Mouse (Mus musculus) MEL (cell line): ENCODE measurements around the gene Fyttd1.

Source experiments
- CTCF ChIP-seq, 3 experiments: IDR thresholded peaks in 2 of 3; conservative IDR thresholded peaks in 1 of 3; 2 replicates each; pipeline ENCODE4 v1.5.1; 2011 to 2012; ENCODE audit warnings: low read length in 3 of 3, low read depth in 2 of 3, mild to moderate bottlenecking in 2 of 3, improper control_type of control experiment in 1 of 3, inconsistent platforms in 1 of 3, mixed read lengths in 1 of 3, moderate library complexity in 1 of 3; ENCODE audit not compliant: control insufficient read depth in 1 of 3, insufficient read depth in 1 of 3, poor library complexity in 1 of 3, severe bottlenecking in 1 of 3
- MXI1 ChIP-seq: IDR thresholded peaks from 2 replicates; pipeline ENCODE4 v1.6.1; 2011; ENCODE audit warnings: mild to moderate bottlenecking, low read depth, low read length, improper control_type of control experiment
- MYC ChIP-seq: IDR thresholded peaks from 2 replicates; pipeline ENCODE4 v1.6.1; 2011; ENCODE audit warnings: low read depth, mild to moderate bottlenecking, low read length, improper control_type of control experiment, moderate library complexity
- TAL1 ChIP-seq: IDR thresholded peaks from 2 replicates; pipeline ENCODE4 v1.6.1; 2012; ENCODE audit warnings: mild to moderate bottlenecking, inconsistent platforms, low read length, moderate library complexity, mixed read lengths

DNA sequence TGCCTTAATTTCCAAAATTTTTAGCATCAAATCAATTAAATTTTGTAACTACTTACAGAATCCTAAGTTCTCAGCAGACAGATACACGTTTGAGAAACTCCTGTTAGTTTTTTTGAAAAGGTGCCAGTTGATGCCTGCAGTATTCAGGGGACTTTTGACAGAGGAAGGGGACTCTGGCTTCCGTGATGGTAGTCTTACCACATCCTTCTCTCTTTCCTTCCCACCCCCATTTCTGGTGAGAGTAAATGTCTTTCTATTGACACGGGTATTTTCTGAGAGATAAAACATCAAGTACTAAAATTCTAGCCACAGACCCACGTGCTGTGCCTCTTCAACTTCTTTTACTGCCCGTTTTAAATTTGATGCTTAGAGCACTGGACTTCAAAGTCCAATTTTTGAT, 76.5 kb downstream of the Fyttd1 start:
- TF ChIP-seq MXI1 (no peak), CTCF (IDR thresholded peaks at IDR 0.05 in 2 of 3, conservative IDR thresholded peaks at IDR 0.05 in 1 of 3; ENCODE audit: control insufficient read depth in 1 of 3, insufficient read depth in 1 of 3, low read depth in 2 of 3, low read length in 3 of 3, poor library complexity in 1 of 3, severe bottlenecking in 1 of 3) (no peak), MYC (no peak), TAL1 (no peak)
